Mouse (Mus musculus) olfactory bulb, adult 2 months (tissue): ENCODE data around the gene Fitm1.

Experiments used
- CTCF ChIP-seq: fragments of 200-500 bp; IDR thresholded peaks from 2 replicates; pipeline ENCODE4 v1.5.1; 2012; ENCODE audit warnings: low read depth, mild to moderate bottlenecking, low read length, moderate library complexity; ENCODE audit not compliant: insufficient read depth
- POLR2A ChIP-seq: fragments of 200-500 bp; IDR thresholded peaks from 2 replicates; pipeline ENCODE4 v1.6.1; 2012; ENCODE audit warnings: mild to moderate bottlenecking, low read depth, low read length, moderate library complexity; ENCODE audit not compliant: insufficient read depth

- TF ChIP-seq CTCF (no peak), POLR2A (no peak)
Measured at GRCm38 (mm10) chr14:55578668-55579269, 3.4 kb downstream of the Fitm1 start.
